ENCODE assay signal across 9 mouse cellular contexts in the genomic region with DNA sequence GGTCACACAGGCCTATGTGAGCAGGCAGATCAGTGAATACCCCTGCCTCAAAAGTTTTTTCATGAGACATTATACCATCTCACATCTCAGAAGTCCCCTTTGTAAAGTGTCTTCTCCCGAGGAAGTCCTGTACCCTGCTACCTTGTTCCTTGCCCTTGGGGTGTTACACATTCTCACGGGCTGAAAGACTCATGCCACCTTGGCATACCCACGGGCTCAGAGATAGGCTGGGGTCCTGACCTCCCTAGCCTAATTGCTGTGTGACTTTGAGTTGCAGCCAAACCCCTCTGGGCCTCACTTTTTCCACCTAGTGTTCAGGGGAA. TPM values are rescaled to one million over a fixed set of nuclear protein-coding genes. Genes with fewer than 3 reads are reported as not detected.
A peak's percentile ranks its signal among the peaks of the same experiment; 100 is the strongest.
DNase-seq lines count a peak whose midpoint lies in the region; ATAC-seq and TF ChIP-seq lines count a peak whose summit lies in the region.
"Had no signal": no experiment of that assay in that cellular context is flagged by ENCODE, and none has a peak within 500 bp of the region (broad histone marks: within the 10 kb centered on the region; RNA-seq: fewer than 3 reads in every experiment).

No protein-coding gene starts in this region.

- no peak for ATAC-seq in embryonic facial prominence, embryonic 12.5 days (ENCODE audit: insufficient number of reproducible peaks, insufficient read depth, low FRiP score, low TSS enrichment)
- ATAC-seq in intestine, embryonic 14.5 days (replicated peaks; ENCODE audit: low FRiP score, low TSS enrichment, low read depth), result no peak
- ATAC-seq in midbrain, postnatal 0 days (ENCODE audit: low FRiP score), result no peak

- WGBS in embryonic facial prominence, embryonic 12.5 days, result 32% methylated on average over 3 of the region's 3 CpGs
- WGBS in intestine, embryonic 14.5 days, result 34% methylated on average over 3 of the region's 3 CpGs
- WGBS in midbrain, postnatal 0 days, result 36% methylated on average over 3 of the region's 3 CpGs

- peak overlapping the region; percentile 67 for H3K4me3 ChIP-seq in layer of hippocampus, adult 2 months
- H3K4me3 ChIP-seq in embryonic facial prominence, embryonic 12.5 days, result peak overlapping the region; percentile 62
- peak overlapping the region; percentile 62 for H3K4me3 ChIP-seq in intestine, embryonic 14.5 days (ENCODE audit: low read depth, low read length)
- peak overlapping the region; percentile 65 for H3K4me3 ChIP-seq in midbrain, postnatal 0 days (ENCODE audit: low read depth, low read length)

- H3K9ac ChIP-seq in embryonic facial prominence, embryonic 12.5 days, result peak overlapping the region; percentile 77
- peak overlapping the region; percentile 75 for H3K9ac ChIP-seq in intestine, embryonic 14.5 days (ENCODE audit: low read length)
- H3K9ac ChIP-seq in midbrain, postnatal 0 days (replicated peaks; ENCODE audit: low read length, poor library complexity, severe bottlenecking), result peak overlapping the region; percentile 74

- no peak for DNase-seq in layer of hippocampus, adult 2 months (ENCODE audit: low spot score in 2 of 2)
- no peak for DNase-seq in layer of hippocampus, adult 18-20 months (ENCODE audit: low spot score in 2 of 2)
- DNase-seq in intestine, embryonic 14.5 days (ENCODE audit: low spot score), result no peak
- no peak for DNase-seq in midbrain, postnatal 0 days (ENCODE audit: low spot score)
- DNase-seq in cerebellum, adult 9-10 months, result no peak
- DNase-seq in cerebellum, postnatal 4 days (ENCODE audit: low spot score in 2 of 2), result no peak
- no peak for DNase-seq in cerebellum, postnatal 36 days

- no peak for TF ChIP-seq CTCF in layer of hippocampus, adult 2 months (conservative IDR thresholded peaks at IDR 0.05)
- TF ChIP-seq CTCF in midbrain, postnatal 0 days (IDR thresholded peaks at IDR 0.05), result no peak

- peak overlapping the region; percentile 91 for H3K27ac ChIP-seq in layer of hippocampus, adult 2 months
- H3K27ac ChIP-seq in embryonic facial prominence, embryonic 12.5 days, result 0 out of 2 replicates have a peak overlapping the region, but pooled peaks have one; percentile 56
- no peak overlapping the region for H3K27ac ChIP-seq in intestine, embryonic 14.5 days (ENCODE audit: low read depth)
- no peak overlapping the region for H3K27ac ChIP-seq in midbrain, postnatal 0 days (ENCODE audit: low read depth, low read length)

- no peaks in the 10 kb centered on the region for H3K36me3 ChIP-seq in embryonic facial prominence, embryonic 12.5 days
- no peaks in the 10 kb centered on the region for H3K36me3 ChIP-seq in intestine, embryonic 14.5 days (ENCODE audit: control insufficient read depth, insufficient read depth, low read length)
- H3K36me3 ChIP-seq in midbrain, postnatal 0 days (ENCODE audit: insufficient read depth, low read length), result no peaks in the 10 kb centered on the region

- H3K27me3 ChIP-seq in embryonic facial prominence, embryonic 12.5 days, result peaks cover 4% of the 10 kb centered on the region; the same call in 1 of the 2 replicates
- no peaks in the 10 kb centered on the region for H3K27me3 ChIP-seq in intestine, embryonic 14.5 days (replicated peaks; ENCODE audit: control insufficient read depth, insufficient read depth, low read length)
- no peaks in the 10 kb centered on the region for H3K27me3 ChIP-seq in midbrain, postnatal 0 days (ENCODE audit: insufficient read depth, low read length)

- no peaks in the 10 kb centered on the region for H3K9me3 ChIP-seq in embryonic facial prominence, embryonic 12.5 days
- peaks cover 4% of the 10 kb centered on the region; the same call in 1 of the 2 replicates for H3K9me3 ChIP-seq in intestine, embryonic 14.5 days (ENCODE audit: control insufficient read depth, low read length)
- H3K9me3 ChIP-seq in midbrain, postnatal 0 days (ENCODE audit: low read length), result no peaks in the 10 kb centered on the region

- peaks cover 7% of the 10 kb centered on the region for H3K4me1 ChIP-seq in embryonic facial prominence, embryonic 12.5 days
- peaks cover 8% of the 10 kb centered on the region; the same call in 1 of the 2 replicates for H3K4me1 ChIP-seq in intestine, embryonic 14.5 days (replicated peaks; ENCODE audit: control insufficient read depth, insufficient read depth, low read length)
- no peaks in the 10 kb centered on the region for H3K4me1 ChIP-seq in midbrain, postnatal 0 days (ENCODE audit: insufficient read depth, low read length)

- H3K4me2 ChIP-seq in embryonic facial prominence, embryonic 12.5 days (replicated peaks), result peak overlapping the region; percentile 90
- H3K4me2 ChIP-seq in intestine, embryonic 14.5 days (ENCODE audit: low read length), result peak overlapping the region; percentile 88
- peak overlapping the region; percentile 89 for H3K4me2 ChIP-seq in midbrain, postnatal 0 days (ENCODE audit: low read depth, low read length, poor library complexity, severe bottlenecking)

RNA-seq across cellular contexts. Expression of a gene that starts 0.5 kb away (rescaled TPM):
- total RNA-seq in layer of hippocampus, adult 2 months (2021), result 10 to 100 TPM; 39.8 to 54.8 TPM
- 100 to 1,000 TPM in 1 of 2 experiments, 10 to 100 TPM in 1; 87.1 to 105 TPM for total RNA-seq in layer of hippocampus, adult 18-20 months (2021)
- polyA plus RNA-seq in embryonic facial prominence, embryonic 12.5 days (2016; fragmentation: Nextera tagmentation; extraction: Ambion mirVana), result 8.2 and 8.7 TPM in 2 replicates
- polyA plus RNA-seq in intestine, embryonic 14.5 days (2014; fragmentation: Nextera tagmentation; extraction: Ambion mirVana), result 6.4 and 6.9 TPM in 2 replicates
- total RNA-seq in midbrain, postnatal 0 days (2014; rRNA removed), result 6.9 and 7.7 TPM in 2 replicates
- 6.9 and 7.0 TPM in 2 replicates for polyA plus RNA-seq in midbrain, postnatal 0 days (2015; fragmentation: Nextera tagmentation; extraction: Ambion mirVana)

RNA-seq across cellular contexts. Expression of a gene that starts 29.5 kb away (rescaled TPM):
- total RNA-seq in layer of hippocampus, adult 2 months (2021), result 10 to 100 TPM; 79.5 to 82.7 TPM
- 10 to 100 TPM; 75.9 to 86.7 TPM for total RNA-seq in layer of hippocampus, adult 18-20 months (2021)
- 9.5 and 10.7 TPM in 2 replicates for polyA plus RNA-seq in embryonic facial prominence, embryonic 12.5 days (2016; fragmentation: Nextera tagmentation; extraction: Ambion mirVana)
- polyA plus RNA-seq in intestine, embryonic 14.5 days (2014; fragmentation: Nextera tagmentation; extraction: Ambion mirVana), result 3.5 and 4.2 TPM in 2 replicates
- 6.3 and 7.7 TPM in 2 replicates for total RNA-seq in midbrain, postnatal 0 days (2014; rRNA removed)
- polyA plus RNA-seq in midbrain, postnatal 0 days (2015; fragmentation: Nextera tagmentation; extraction: Ambion mirVana), result 1.8 and 1.9 TPM in 2 replicates

RNA-seq across cellular contexts. Expression of a gene that starts 30.5 kb away (rescaled TPM):
- 10 to 100 TPM; 50.6 to 53.3 TPM for total RNA-seq in layer of hippocampus, adult 2 months (2021)
- total RNA-seq in layer of hippocampus, adult 18-20 months (2021), result 10 to 100 TPM; 53.2 to 57.5 TPM
- polyA plus RNA-seq in embryonic facial prominence, embryonic 12.5 days (2016; fragmentation: Nextera tagmentation; extraction: Ambion mirVana), result 61.7 and 64.5 TPM in 2 replicates
- polyA plus RNA-seq in intestine, embryonic 14.5 days (2014; fragmentation: Nextera tagmentation; extraction: Ambion mirVana), result 65.4 and 67.1 TPM in 2 replicates
- 33.5 and 61.1 TPM in 2 replicates for total RNA-seq in midbrain, postnatal 0 days (2014; rRNA removed)
- 74.2 and 75.6 TPM in 2 replicates for polyA plus RNA-seq in midbrain, postnatal 0 days (2015; fragmentation: Nextera tagmentation; extraction: Ambion mirVana)

RNA-seq across cellular contexts. Expression of a gene that starts 39.5 kb away (rescaled TPM):
- total RNA-seq in layer of hippocampus, adult 2 months (2021), result under 1 TPM in 1 of 2 experiments, not detected in 1; 0.54 TPM
- under 1 TPM; 0.27 to 0.66 TPM for total RNA-seq in layer of hippocampus, adult 18-20 months (2021)
- polyA plus RNA-seq in embryonic facial prominence, embryonic 12.5 days (2016; fragmentation: Nextera tagmentation; extraction: Ambion mirVana), result 1.0 and 1.1 TPM in 2 replicates
- polyA plus RNA-seq in intestine, embryonic 14.5 days (2014; fragmentation: Nextera tagmentation; extraction: Ambion mirVana), result 5.9 and 6.6 TPM in 2 replicates
- not detected in 2 replicates for total RNA-seq in midbrain, postnatal 0 days (2014; rRNA removed)
- 0.22 and 0.33 TPM in 2 replicates for polyA plus RNA-seq in midbrain, postnatal 0 days (2015; fragmentation: Nextera tagmentation; extraction: Ambion mirVana)
- polyA plus RNA-seq: erythroblast, embryonic 14.5 days had no signal

Comparison
In these comparisons a context has a peak if more than half of its experiments do, and no peak if none do; other contexts are left out.
1. H3K27ac ChIP-seq: peak in layer of hippocampus, adult 2 months (single experiment) and embryonic facial prominence, embryonic 12.5 days (single experiment); none in intestine, embryonic 14.5 days (single experiment) and midbrain, postnatal 0 days (single experiment).
2. Peak in every context shown above with its lines, with median percentiles within 50 percentile points of each other: H3K4me3 ChIP-seq, H3K4me2 ChIP-seq and H3K9ac ChIP-seq.